9 mouse cellular contexts compared by ENCODE assay signal in the genomic region with DNA sequence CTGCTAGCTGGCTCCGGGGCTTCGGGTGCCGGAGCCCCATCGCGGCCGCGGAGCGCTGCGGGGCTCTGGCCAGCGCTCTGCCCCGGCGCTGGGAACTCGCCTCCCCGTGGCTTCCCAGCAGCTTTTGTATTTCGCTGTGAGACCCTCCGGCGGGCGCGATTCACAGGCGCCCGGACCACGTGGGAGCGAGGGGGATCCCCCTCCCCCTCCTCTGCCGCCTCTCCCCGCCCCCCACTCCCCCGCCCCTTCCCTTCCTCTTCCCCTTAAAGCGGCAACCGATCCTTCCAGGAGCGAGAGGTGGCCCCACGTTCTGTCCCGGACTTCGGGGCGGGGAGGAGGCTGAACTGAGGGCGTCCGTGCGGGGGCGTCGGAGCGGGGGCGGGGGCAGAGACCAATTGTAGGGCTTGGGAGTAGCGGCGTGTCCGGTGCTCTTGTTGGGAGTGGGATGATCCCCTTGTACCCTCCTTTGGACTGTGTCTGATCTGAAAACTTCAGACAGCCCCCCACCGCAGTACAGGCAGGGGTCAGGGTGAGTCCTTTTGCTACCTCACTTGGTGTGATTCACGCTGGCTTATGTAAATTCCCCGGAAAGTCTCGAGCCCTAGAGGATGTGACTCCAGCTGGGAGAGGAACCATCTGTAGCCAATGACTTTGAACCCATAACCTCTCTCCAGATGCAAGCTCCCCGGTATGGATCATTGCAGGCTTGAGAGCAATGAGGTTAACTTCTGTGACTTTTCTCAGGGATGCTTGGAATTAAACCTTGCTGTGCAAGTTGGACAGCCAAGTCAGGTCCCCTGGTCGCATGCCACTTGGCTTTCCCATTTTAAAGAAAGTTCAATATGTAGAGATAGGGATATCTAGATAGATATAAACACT. TPM values are rescaled to one million over a fixed set of nuclear protein-coding genes. Genes with fewer than 3 reads are reported as not detected.
DNase-seq lines count a peak whose midpoint lies in the region; ATAC-seq and TF ChIP-seq lines count a peak whose summit lies in the region.
"Had no signal": no experiment of that assay in that cellular context is flagged by ENCODE, and none has a peak within 500 bp of the region (broad histone marks: within the 10 kb centered on the region; RNA-seq: fewer than 3 reads in every experiment).

A gene (minus strand): TSS at position 829 of the 879 bp plus-strand sequence.

- POLR2A ChIA-PET in Patski (lab: Charles Lee) = no interaction called here

- H3K27ac ChIP-seq in bone marrow macrophage, adult 2 months (ENCODE audit: insufficient read depth, low read depth, low read length) = no peak within 1 kb of the TSS
- peak within 1 kb of the TSS; percentile 98 for H3K27ac ChIP-seq in forebrain, embryonic 12.5 days
- no peak within 1 kb of the TSS for H3K27ac ChIP-seq in heart, postnatal 0 days (ENCODE audit: low read depth)
- no peak within 1 kb of the TSS for H3K27ac ChIP-seq in liver, embryonic 16.5 days (ENCODE audit: low read length)
- H3K27ac ChIP-seq: macrophage had no signal

- no peak for TF ChIP-seq EP300 in heart, postnatal 0 days (IDR thresholded peaks at IDR 0.05; ENCODE audit: low read depth)

- H3K9ac ChIP-seq in forebrain, embryonic 12.5 days = peak within 1 kb of the TSS; percentile 96
- peak within 1 kb of the TSS; percentile 57 for H3K9ac ChIP-seq in heart, postnatal 0 days (replicated peaks; ENCODE audit: low read depth, low read length)
- H3K9ac ChIP-seq in liver, embryonic 16.5 days (ENCODE audit: low read depth, low read length) = peak within 1 kb of the TSS; percentile 28; the same call in 1 of the 2 replicates

- H3K36me3 ChIP-seq in forebrain, embryonic 12.5 days (replicated peaks) = peaks cover 7% of the 10 kb centered on the region; the same call in 1 of the 2 replicates
- H3K36me3 ChIP-seq in heart, postnatal 0 days (replicated peaks; ENCODE audit: control insufficient read depth, insufficient read depth, low read length) = no peaks in the 10 kb centered on the region
- H3K36me3 ChIP-seq in liver, embryonic 16.5 days (ENCODE audit: control insufficient read depth, insufficient read depth) = no peaks in the 10 kb centered on the region

- in situ Hi-C loops in Patski (cut with MboI; ENCODE audit: low pct_unique_long_range_greater_than_20kb) = loop anchor here (5.0 kb wide), 4 partner anchors 100 to 745 kb away; a partner anchor contains a TSS

- peak; percentile 60 for ATAC-seq in Patski
- peak; percentile 89 for ATAC-seq in forebrain, embryonic 12.5 days (ENCODE audit: low FRiP score)
- peak; percentile 73 for ATAC-seq in heart, postnatal 0 days (ENCODE audit: insufficient read depth, low read depth)
- 0 out of 2 replicates have a peak, but pooled peaks have one; percentile 27 for ATAC-seq in liver, embryonic 16.5 days (ENCODE audit: low read depth)

- no peak for TF ChIP-seq POLR2A in bone marrow macrophage, adult 2 months (IDR thresholded peaks at IDR 0.05; ENCODE audit: borderline replicate concordance, low read depth, low read length)

- WGBS in forebrain, embryonic 12.5 days = under 1% methylated on average over 38 of the region's 49 CpGs
- WGBS in heart, postnatal 0 days = 2% methylated on average over 31 of the region's 49 CpGs
- WGBS in liver, embryonic 16.5 days (ENCODE audit: insufficient replicate concordance) = under 1% methylated on average over 41 of the region's 49 CpGs

- H3K9me3 ChIP-seq in forebrain, embryonic 12.5 days = no peaks in the 10 kb centered on the region
- H3K9me3 ChIP-seq in heart, postnatal 0 days (replicated peaks; ENCODE audit: control insufficient read depth, low read length) = no peaks in the 10 kb centered on the region
- no peaks in the 10 kb centered on the region for H3K9me3 ChIP-seq in liver, embryonic 16.5 days (replicated peaks; ENCODE audit: control insufficient read depth, low read length)

- CTCF ChIA-PET in Patski (lab: Charles Lee) = interaction anchor here (1.7 kb wide), 1 partner anchor 50 kb away, joined by 3 read pairs; no protein-coding TSS in a partner anchor

- no peak for TF ChIP-seq CTCF in Patski (IDR thresholded peaks at IDR 0.05)
- TF ChIP-seq CTCF in bone marrow macrophage, adult 2 months (IDR thresholded peaks at IDR 0.05; ENCODE audit: low read depth, low read length) = no peak
- no peak for TF ChIP-seq CTCF in heart, postnatal 0 days (IDR thresholded peaks at IDR 0.05; ENCODE audit: low read depth)

- H3K4me2 ChIP-seq in forebrain, embryonic 12.5 days = peak within 1 kb of the TSS; percentile 86
- H3K4me2 ChIP-seq in heart, postnatal 0 days (ENCODE audit: low read depth, low read length) = peak within 1 kb of the TSS; percentile 98
- peak within 1 kb of the TSS; percentile 73 for H3K4me2 ChIP-seq in liver, embryonic 16.5 days (ENCODE audit: low read depth, low read length)

- 0 out of 2 replicates have a peak, but pooled peaks cover 2% of the 10 kb centered on the region for H3K4me1 ChIP-seq in bone marrow macrophage, adult 2 months (ENCODE audit: control insufficient read depth, insufficient read depth, low read length)
- H3K4me1 ChIP-seq in forebrain, embryonic 12.5 days = peaks cover 24% of the 10 kb centered on the region
- peaks cover 3% of the 10 kb centered on the region; the same call in 1 of the 2 replicates for H3K4me1 ChIP-seq in heart, postnatal 0 days (ENCODE audit: control insufficient read depth, insufficient read depth)
- no peaks in the 10 kb centered on the region; the same call in none of the 2 replicates for H3K4me1 ChIP-seq in liver, embryonic 16.5 days (ENCODE audit: control insufficient read depth, low read depth, low read length)

- no peaks in the 10 kb centered on the region for H3K27me3 ChIP-seq in Patski
- H3K27me3 ChIP-seq in forebrain, embryonic 12.5 days = no peaks in the 10 kb centered on the region
- H3K27me3 ChIP-seq in heart, postnatal 0 days (ENCODE audit: control insufficient read depth, insufficient read depth, low read length) = peaks cover 57% of the 10 kb centered on the region
- peaks cover 41% of the 10 kb centered on the region for H3K27me3 ChIP-seq in liver, embryonic 16.5 days (ENCODE audit: control insufficient read depth, insufficient read depth, low read depth, low read length)

- no peak for DNase-seq in Patski (ENCODE audit: low read depth, low spot score)
- DNase-seq in heart, postnatal 0 days (ENCODE audit: low spot score) = no peak
- peak; percentile 29 to 56 for DNase-seq in kidney, postnatal 36 days
- DNase-seq in ovary, postnatal 36 days (ENCODE audit: low spot score) = peak; percentile 44
- no peak for DNase-seq in Muller cell, postnatal 12 days (ENCODE audit: inconsistent ontology term)

- H3K4me3 ChIP-seq in bone marrow macrophage, adult 2 months (ENCODE audit: insufficient read depth, low read length) = peak within 1 kb of the TSS; percentile 57
- peak within 1 kb of the TSS; percentile 88 for H3K4me3 ChIP-seq in forebrain, embryonic 12.5 days (replicated peaks)
- peak within 1 kb of the TSS; percentile 61 for H3K4me3 ChIP-seq in heart, postnatal 0 days (ENCODE audit: low read depth, low read length)
- peak within 1 kb of the TSS; percentile 59 for H3K4me3 ChIP-seq in liver, embryonic 16.5 days (ENCODE audit: low read depth, low read length)

RNA-seq across cellular contexts. Expression of the gene that starts here (rescaled TPM):
- 10.4 TPM for polyA plus RNA-seq in Patski (2021)
- not detected in 2 replicates for polyA plus RNA-seq in bone marrow macrophage, adult 2 months (2012; ENCODE audit: insufficient read depth, insufficient read length, missing spikeins)
- 41.7 and 48.6 TPM in 2 replicates for polyA plus RNA-seq in forebrain, embryonic 12.5 days (2016; fragmentation: Nextera tagmentation; extraction: Ambion mirVana)
- 2.7 and 7.1 TPM in 2 replicates for total RNA-seq in heart, postnatal 0 days (2014; rRNA removed; ENCODE audit: low replicate concordance)
- polyA plus RNA-seq in heart, postnatal 0 days (2015; fragmentation: Nextera tagmentation; extraction: Ambion mirVana) = 0.74 and 0.75 TPM in 2 replicates
- polyA plus RNA-seq in liver, embryonic 16.5 days (2015; fragmentation: Nextera tagmentation; extraction: Ambion mirVana) = 0.18 and 0.20 TPM in 2 replicates
- polyA plus RNA-seq: macrophage had no signal

Comparison
In these comparisons a context has a peak if more than half of its experiments do, and no peak if none do; other contexts are left out.
1. Peak in ATAC-seq, H3K4me3 ChIP-seq, H3K9ac ChIP-seq and H3K4me2 ChIP-seq in liver, embryonic 16.5 days; RNA of the gene not detected or under 1 TPM.
2. ATAC-seq: peak in every context shown above with its lines; median percentile 89 in forebrain, embryonic 12.5 days; 73 in heart, postnatal 0 days; 60 in Patski; 27 in liver, embryonic 16.5 days.
3. DNase-seq: peak in kidney, postnatal 36 days (2 of 2) and ovary, postnatal 36 days (single experiment); none in Patski (single experiment), heart, postnatal 0 days (single experiment) and Muller cell, postnatal 12 days (single experiment).
4. H3K9ac ChIP-seq: peak in every context shown above with its lines; median percentile 96 in forebrain, embryonic 12.5 days; 57 in heart, postnatal 0 days; 28 in liver, embryonic 16.5 days.
5. Peak in every context shown above with its lines, with median percentiles within 50 percentile points of each other: H3K4me3 ChIP-seq and H3K4me2 ChIP-seq.